Mouse (Mus musculus) midbrain, embryonic 12.5 days (tissue): Measurements from ENCODE around the gene Sbk3. TPM values are rescaled to one million over a fixed set of nuclear protein-coding genes. Genes with fewer than 3 reads are reported as not detected.

ENCODE experiments used
- ATAC-seq: fragments of 200-750 bp; cut with Nextera tagmentation; 2 replicates; pipeline ENCODE4 v1.8.0; 2017; ENCODE audit warnings: low read depth, moderate TSS enrichment, moderate library complexity; ENCODE audit not compliant: low FRiP score
- H3K27ac ChIP-seq: fragments of 300-500 bp; sonication (generic); replicated peaks from 2 replicates; pipeline ENCODE4 v1.5.1; 2016; ENCODE audit warnings: mild to moderate bottlenecking
- H3K27me3 ChIP-seq: fragments of 300-500 bp; sonication (generic); 2 replicates; pipeline ENCODE4 v1.6.1; 2016; ENCODE audit warnings: mild to moderate bottlenecking
- H3K36me3 ChIP-seq: fragments of 300-500 bp; sonication (generic); 2 replicates; pipeline ENCODE4 v1.6.1; 2016
- H3K4me1 ChIP-seq: fragments of 300-500 bp; sonication (generic); 2 replicates; pipeline ENCODE4 v1.6.1; 2016
- H3K4me2 ChIP-seq: fragments of 300-500 bp; sonication (generic); replicated peaks from 2 replicates; pipeline ENCODE4 v1.6.1; 2016; ENCODE audit warnings: mild to moderate bottlenecking, moderate library complexity
- H3K4me3 ChIP-seq: fragments of 300-500 bp; sonication (generic); 2 replicates; pipeline ENCODE4 v1.5.1; 2016; ENCODE audit warnings: mild to moderate bottlenecking
- H3K9ac ChIP-seq: fragments of 300-500 bp; sonication (generic); replicated peaks from 2 replicates; pipeline ENCODE4 v1.6.1; 2016; ENCODE audit warnings: mild to moderate bottlenecking, moderate library complexity
- H3K9me3 ChIP-seq: fragments of 300-500 bp; sonication (generic); 2 replicates; pipeline ENCODE4 v1.6.1; 2016; ENCODE audit warnings: mild to moderate bottlenecking
- WGBS: fragments of 180-500 bp; shearing (Covaris S2); methylation state at CpG from one replicate; pipeline ENCODE4 v1.1.7; 2016; 5-methylcytosine and 5-hydroxymethylcytosine counted together
- polyA plus RNA-seq: library from polyadenylated mRNA; unstranded; fragments of >200 nt; fragmentation: Nextera tagmentation; extraction: Ambion mirVana; gene quantifications from 2 replicates; pipeline ENCODE4 v1.2.1, GENCODE M21; 2016

Gene Sbk3
- polyA plus RNA-seq, 1 experiment from 2014 or later: not detected

DNA sequence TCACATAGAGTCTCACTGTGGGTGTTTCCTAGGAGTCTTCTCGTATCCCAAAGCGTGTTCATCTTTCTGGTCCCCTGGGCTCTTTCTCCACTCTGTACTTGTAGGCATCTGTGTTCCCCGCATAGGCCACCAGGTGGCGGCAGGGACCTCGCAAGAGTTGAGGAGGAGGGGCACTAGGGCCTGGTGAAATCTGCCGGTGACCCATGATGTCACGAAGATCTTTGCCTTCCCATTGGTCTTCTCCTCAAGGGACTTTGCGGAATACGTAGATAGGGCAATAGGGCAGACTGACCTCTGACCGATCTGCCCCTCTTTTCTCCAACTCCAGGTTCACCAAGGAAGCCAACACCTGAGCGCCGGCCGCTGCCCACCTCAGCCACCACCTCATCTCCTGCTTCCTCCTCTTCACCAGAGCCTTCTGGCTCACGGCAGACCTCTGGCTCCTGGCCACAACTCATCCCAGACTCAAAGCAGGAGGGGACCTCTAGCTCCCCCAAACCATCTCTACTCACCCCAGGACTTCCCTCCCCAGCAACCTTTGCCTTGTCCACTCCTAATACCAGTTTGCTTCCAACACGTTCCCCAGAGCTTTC, 27.6 kb downstream of the Sbk3 start:
- Histone ChIP-seq H3K4me3 (peak overlapping the region; percentile 27), H3K4me2 (peak overlapping the region; percentile 42), H3K27ac (no peak overlapping the region), H3K36me3 (no peaks in the 10 kb centered on the region), H3K4me1 (no peaks in the 10 kb centered on the region), H3K27me3 (no peaks in the 10 kb centered on the region), H3K9ac (no peak overlapping the region), H3K9me3 (no peaks in the 10 kb centered on the region)
- whole genome bisulfite sequencing: 19% methylated on average over 15 of the region's 15 CpGs
- ATAC-seq: peak; percentile 46

GRCm38 (mm10) chr7:4942673-4943072, 28.3 kb downstream of the Sbk3 start:
- Histone ChIP-seq H3K4me1 (no peaks in the 10 kb centered on the region), H3K4me3 (no peak overlapping the region), H3K27ac (no peak overlapping the region), H3K4me2 (no peak overlapping the region), H3K27me3 (no peaks in the 10 kb centered on the region), H3K9ac (no peak overlapping the region), H3K9me3 (no peaks in the 10 kb centered on the region), H3K36me3 (no peaks in the 10 kb centered on the region)
- WGBS: 54% methylated on average over 5 of the region's 5 CpGs
- no peak for ATAC-seq

GRCm38 (mm10) chr7:4940068-4940479, 30.9 kb downstream of the Sbk3 start:
- ATAC-seq: peak; percentile 51

DNA sequence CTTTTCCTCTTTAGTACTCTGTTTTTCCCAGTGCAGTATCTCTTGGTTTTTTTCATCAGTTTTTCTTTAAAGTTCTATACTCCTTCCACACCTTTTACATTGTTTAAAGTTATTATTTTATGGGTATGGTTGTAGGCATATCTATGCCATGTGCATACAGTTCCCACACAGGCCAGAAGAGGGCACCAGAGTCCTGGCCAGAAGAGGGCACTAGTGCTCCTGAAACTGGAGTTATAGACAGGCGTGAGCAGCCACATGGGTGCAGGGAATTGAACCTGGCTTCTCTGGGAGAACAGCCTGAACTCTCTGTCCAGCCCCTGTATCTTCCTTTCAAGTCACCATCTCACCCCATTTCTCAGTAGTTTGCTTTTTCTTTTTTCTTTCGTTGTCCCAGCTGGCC, 32.5 kb downstream of the Sbk3 start:
- Histone ChIP-seq H3K27ac (no peak overlapping the region), H3K9me3 (no peaks in the 10 kb centered on the region), H3K36me3 (no peaks in the 10 kb centered on the region), H3K27me3 (no peaks in the 10 kb centered on the region), H3K4me1 (no peaks in the 10 kb centered on the region), H3K4me2 (no peak overlapping the region), H3K9ac (no peak overlapping the region), H3K4me3 (no peak overlapping the region)
- ATAC-seq: no peak
- 40% methylated on average over 2 of the region's 2 CpGs for WGBS

More at GRCm38 (mm10) chr7:4940068-4940479, 30.9 kb downstream of the Sbk3 start:
- H3K4me3 ChIP-seq: no peak overlapping the region
- H3K36me3 ChIP-seq: no peaks in the 10 kb centered on the region
- no peak overlapping the region for H3K27ac ChIP-seq
- no peaks in the 10 kb centered on the region for H3K9me3 ChIP-seq
- no peaks in the 10 kb centered on the region for H3K4me1 ChIP-seq
- no peak overlapping the region for H3K9ac ChIP-seq
- no peak overlapping the region for H3K4me2 ChIP-seq
- WGBS: 22% methylated on average over 9 of the region's 9 CpGs
- H3K27me3 ChIP-seq: no peaks in the 10 kb centered on the region

- H3K9me3 ChIP-seq: no peaks in the 10 kb centered on the region
- H3K36me3 ChIP-seq: no peaks in the 10 kb centered on the region
- H3K4me1 ChIP-seq: no peaks in the 10 kb centered on the region
- H3K27me3 ChIP-seq: no peaks in the 10 kb centered on the region
- H3K4me2 ChIP-seq: no peak overlapping the region
- no peak overlapping the region for H3K4me3 ChIP-seq
- no peak overlapping the region for H3K9ac ChIP-seq
- ATAC-seq: no peak
- H3K27ac ChIP-seq: no peak overlapping the region
- 77% methylated on average over 11 of the region's 11 CpGs for WGBS
These were observed 33.6 kb downstream of the Sbk3 start for GRCm38 (mm10) chr7:4937392-4937791.

DNA sequence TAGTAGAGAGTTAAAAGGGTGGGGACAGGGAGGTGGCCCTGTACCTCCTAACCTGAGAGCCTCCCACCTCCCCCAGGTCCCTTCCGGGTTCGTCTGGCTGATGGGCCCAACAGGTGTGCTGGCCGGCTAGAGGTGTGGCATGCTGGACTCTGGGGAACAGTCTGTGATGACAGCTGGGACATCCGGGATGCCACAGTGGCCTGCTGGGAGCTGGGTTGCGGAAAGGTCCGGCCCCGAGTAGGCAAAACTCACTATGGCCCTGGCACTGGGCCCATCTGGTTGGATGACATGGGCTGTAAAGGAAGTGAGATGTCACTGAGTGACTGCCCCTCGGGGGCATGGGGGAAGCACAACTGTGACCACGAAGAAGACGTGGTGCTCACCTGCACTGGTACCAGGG, 34.1 kb downstream of the Sbk3 start:
- H3K27ac ChIP-seq: no peak overlapping the region
- H3K4me2 ChIP-seq: no peak overlapping the region
- H3K36me3 ChIP-seq: no peaks in the 10 kb centered on the region
- no peak for ATAC-seq
- no peak overlapping the region for H3K4me3 ChIP-seq
- no peaks in the 10 kb centered on the region for H3K27me3 ChIP-seq
- no peaks in the 10 kb centered on the region for H3K9me3 ChIP-seq
- WGBS: 82% methylated on average over 10 of the region's 10 CpGs
- no peaks in the 10 kb centered on the region for H3K4me1 ChIP-seq
- H3K9ac ChIP-seq: no peak overlapping the region

GRCm38 (mm10) chr7:4934160-4934914, 36.6 kb downstream of the Sbk3 start:
- 81% methylated on average over 4 of the region's 4 CpGs for WGBS

GRCm38 (mm10) chr7:4933103-4933502, 37.9 kb downstream of the Sbk3 start:
- no peaks in the 10 kb centered on the region for H3K9me3 ChIP-seq
- H3K9ac ChIP-seq: no peak overlapping the region
- no peak overlapping the region for H3K27ac ChIP-seq
- WGBS: 80% methylated on average over 12 of the region's 12 CpGs
- H3K4me3 ChIP-seq: no peak overlapping the region
- no peaks in the 10 kb centered on the region for H3K36me3 ChIP-seq
- no peaks in the 10 kb centered on the region for H3K27me3 ChIP-seq
- no peak overlapping the region for H3K4me2 ChIP-seq
- no peaks in the 10 kb centered on the region for H3K4me1 ChIP-seq
- ATAC-seq: no peak

More at GRCm38 (mm10) chr7:4934160-4934914, 36.6 kb downstream of the Sbk3 start:
- Histone ChIP-seq H3K4me2 (no peak overlapping the region), H3K9ac (no peak overlapping the region), H3K9me3 (no peaks in the 10 kb centered on the region), H3K27me3 (no peaks in the 10 kb centered on the region), H3K27ac (no peak overlapping the region), H3K36me3 (no peaks in the 10 kb centered on the region), H3K4me1 (no peaks in the 10 kb centered on the region), H3K4me3 (no peak overlapping the region)
- ATAC-seq: no peak

- no peak overlapping the region; the same call in 1 of the 2 replicates for H3K9ac ChIP-seq
- no peak overlapping the region for H3K27ac ChIP-seq
- no peaks in the 10 kb centered on the region for H3K36me3 ChIP-seq
- H3K4me3 ChIP-seq: no peak overlapping the region
- no peaks in the 10 kb centered on the region for H3K9me3 ChIP-seq
- no peaks in the 10 kb centered on the region for H3K27me3 ChIP-seq
- ATAC-seq: no peak
- 88% methylated on average over 15 of the region's 17 CpGs for WGBS
- H3K4me1 ChIP-seq: peaks cover 37% of the 10 kb centered on the region
- H3K4me2 ChIP-seq: no peak overlapping the region
These were observed 42.6 kb downstream of the Sbk3 start for GRCm38 (mm10) chr7:4928323-4928722.

DNA sequence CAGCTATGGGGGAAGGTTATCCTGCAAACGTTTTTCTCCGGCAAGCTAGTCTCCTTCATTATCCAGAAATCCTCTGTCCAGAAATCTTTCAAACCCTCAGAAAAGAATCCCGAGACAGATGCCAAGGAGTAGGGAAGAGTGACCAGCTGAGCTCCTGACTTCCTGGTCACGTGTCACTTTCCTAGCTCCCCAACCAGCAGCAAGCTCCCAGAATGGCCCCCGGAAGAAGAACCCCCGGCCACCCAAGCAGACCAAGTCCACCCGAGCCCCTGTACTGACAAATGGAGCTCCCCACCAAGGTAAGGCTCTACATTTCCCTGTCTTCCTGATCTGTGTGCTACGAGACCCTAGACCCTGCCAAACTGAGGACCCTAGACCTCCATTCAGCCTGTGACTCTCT, 43.3 kb downstream of the Sbk3 start:
- WGBS: 59% methylated on average over 8 of the region's 8 CpGs

GRCm38 (mm10) chr7:4926849-4927248, 44.1 kb downstream of the Sbk3 start:
- Histone ChIP-seq H3K9ac (peak overlapping the region; percentile 46; the same call in 1 of the 2 replicates), H3K27ac (no peak overlapping the region)
- WGBS: 73% methylated on average over 16 of the region's 16 CpGs

More for the DNA sequence above, 43.3 kb downstream of the Sbk3 start:
- Histone ChIP-seq H3K4me3 (no peak overlapping the region), H3K36me3 (no peaks in the 10 kb centered on the region), H3K27ac (no peak overlapping the region), H3K4me1 (peaks cover 42% of the 10 kb centered on the region), H3K27me3 (no peaks in the 10 kb centered on the region), H3K9ac (no peak overlapping the region), H3K9me3 (no peaks in the 10 kb centered on the region), H3K4me2 (no peak overlapping the region)
- no peak for ATAC-seq

GRCm38 (mm10) chr7:4925441-4926381, 45.3 kb downstream of the Sbk3 start, which contains the start of gene Ssc5d:
Gene Ssc5d, plus strand, starts transcription at chr7:4925785.
- WGBS: 2% methylated on average over 6 of the region's 6 CpGs
- ATAC-seq: peak; percentile 34
- Histone ChIP-seq H3K27me3 (no peaks in the 10 kb centered on the region), H3K4me3 (no peak within 1 kb of the TSS), H3K4me1 (peaks cover 62% of the 10 kb centered on the region), H3K4me2 (peak within 1 kb of the TSS; percentile 78), H3K27ac (peak within 1 kb of the TSS; percentile 98), H3K9ac (peak within 1 kb of the TSS; percentile 46), H3K36me3 (peaks cover 8% of the 10 kb centered on the region), H3K9me3 (no peaks in the 10 kb centered on the region)

More at GRCm38 (mm10) chr7:4926849-4927248, 44.1 kb downstream of the Sbk3 start:
- no peak for ATAC-seq
- Histone ChIP-seq H3K4me1 (peaks cover 51% of the 10 kb centered on the region), H3K36me3 (no peaks in the 10 kb centered on the region), H3K27me3 (no peaks in the 10 kb centered on the region), H3K4me3 (no peak overlapping the region), H3K4me2 (no peak overlapping the region), H3K9me3 (no peaks in the 10 kb centered on the region)
